Mouse (Mus musculus) stomach, postnatal 0 days (tissue): ENCODE results near the gene Pgm2l1. TPM values are rescaled to one million over a fixed set of nuclear protein-coding genes. Genes with fewer than 3 reads are reported as not detected.

Experiments used
- ATAC-seq: fragments of 200-750 bp; cut with Nextera tagmentation; 2 replicates; pipeline ENCODE4 v1.8.0; 2017; ENCODE audit not compliant: low FRiP score, low TSS enrichment
- DNase-seq: peaks from one replicate; pipeline ENCODE4 v3.0.0-alpha.2; 2016; ENCODE audit warnings: low spot score
- H3K27ac ChIP-seq: fragments of 300-500 bp; sonication (generic); replicated peaks from 2 replicates; pipeline ENCODE4 v1.5.1; 2014; ENCODE audit warnings: mild to moderate bottlenecking, control low read depth
- H3K27me3 ChIP-seq: fragments of 300-500 bp; sonication (generic); 2 replicates; pipeline ENCODE4 v1.6.1; 2014; ENCODE audit warnings: low read length; ENCODE audit not compliant: control insufficient read depth, insufficient read depth
- H3K36me3 ChIP-seq: fragments of 300-500 bp; sonication (generic); 2 replicates; pipeline ENCODE4 v1.6.1; 2014; ENCODE audit warnings: low read length, mixed read lengths; ENCODE audit not compliant: control insufficient read depth, insufficient read depth
- H3K4me1 ChIP-seq: fragments of 300-500 bp; sonication (generic); replicated peaks from 2 replicates; pipeline ENCODE4 v1.6.1; 2014; ENCODE audit warnings: antibody characterized with exemption; ENCODE audit not compliant: control insufficient read depth, insufficient read depth
- H3K4me2 ChIP-seq: fragments of 300-500 bp; sonication (generic); replicated peaks from 2 replicates; pipeline ENCODE4 v1.6.1; 2014; ENCODE audit warnings: low read depth, mild to moderate bottlenecking, control low read depth, moderate library complexity
- H3K4me3 ChIP-seq: fragments of 300-500 bp; sonication (generic); 2 replicates; pipeline ENCODE4 v1.5.1; 2014; ENCODE audit warnings: low read depth, low read length, control low read depth
- H3K9ac ChIP-seq: fragments of 300-500 bp; sonication (generic); 2 replicates; pipeline ENCODE4 v1.6.1; 2014; ENCODE audit warnings: mild to moderate bottlenecking, low read length, control low read depth, mixed read lengths
- H3K9me3 ChIP-seq: fragments of 300-500 bp; sonication (generic); 2 replicates; pipeline ENCODE4 v1.6.1; 2016; ENCODE audit warnings: low read length; ENCODE audit not compliant: control insufficient read depth
- CTCF ChIP-seq: IDR thresholded peaks from 2 replicates; pipeline ENCODE4 v1.5.1; 2016; ENCODE audit warnings: antibody characterized with exemption, low read depth, mild to moderate bottlenecking, moderate library complexity
- EP300 ChIP-seq: optimal IDR thresholded peaks from 2 replicates; pipeline ENCODE3; 2016; ENCODE audit warnings: antibody characterized with exemption
- WGBS: fragments of 180-500 bp; shearing (Covaris S2); extraction: QIAGEN DNeasy Blood & Tissue Kit; methylation state at CpG from one replicate; pipeline ENCODE4 v1.1.7; 2014; 5-methylcytosine and 5-hydroxymethylcytosine counted together
- polyA plus RNA-seq: library from polyadenylated mRNA; unstranded; fragments of >200 nt; fragmentation: Nextera tagmentation; extraction: Ambion mirVana; gene quantifications from 2 replicates; pipeline ENCODE4 v1.2.1, GENCODE M21; 2015

Gene Pgm2l1
- polyA plus RNA-seq: 0.90 and 1.0 TPM in 2 replicates

DNA sequence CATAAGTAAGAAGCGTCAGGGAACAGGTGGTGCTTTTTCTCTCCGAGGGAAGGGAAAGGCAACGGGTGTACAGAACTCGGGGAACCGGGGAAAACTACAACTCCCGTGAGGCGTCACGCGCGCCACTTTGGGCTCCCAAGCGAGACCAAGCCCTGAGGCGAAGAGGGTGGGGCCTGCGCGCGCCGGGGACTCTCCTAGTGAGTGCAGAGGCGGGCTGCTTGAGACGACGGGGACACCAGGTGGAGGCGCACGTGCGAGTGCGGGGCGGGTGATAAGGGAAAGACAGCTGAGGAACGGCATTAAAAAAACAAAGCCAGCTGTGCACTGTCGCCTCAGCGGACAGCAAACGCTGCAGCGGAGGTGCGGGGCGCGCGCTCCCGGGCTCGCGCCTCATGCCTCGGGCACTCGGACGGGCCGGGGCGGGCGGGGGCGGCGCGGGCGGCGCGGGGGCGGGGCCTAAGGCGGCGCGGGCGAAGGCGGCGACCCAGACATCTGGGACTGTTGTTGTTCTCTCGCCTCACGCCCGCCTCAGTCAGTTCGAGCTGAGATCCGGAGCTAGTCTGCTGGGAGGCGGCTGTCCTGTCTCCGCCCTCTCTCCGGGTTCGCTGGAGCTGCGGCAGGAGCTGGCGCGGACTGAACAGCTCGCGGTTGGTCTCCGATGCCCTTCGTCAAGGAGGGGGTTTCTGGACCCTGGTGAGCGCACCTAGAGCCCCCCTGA, at the start of gene Pgm2l1:
Gene Pgm2l1 (plus strand): TSS at position 237 of the 718 bp plus-strand sequence.
- peak within 1 kb of the TSS; percentile 64 for H3K9ac ChIP-seq
- no peaks in the 10 kb centered on the region for H3K9me3 ChIP-seq
- peak within 1 kb of the TSS; percentile 99 for H3K4me2 ChIP-seq
- no peaks in the 10 kb centered on the region for H3K36me3 ChIP-seq
- TF ChIP-seq CTCF (peak; percentile 19; the same call in 1 of the 2 replicates), EP300 (no peak)
- H3K4me3 ChIP-seq: peak within 1 kb of the TSS; percentile 66
- H3K27ac ChIP-seq: peak within 1 kb of the TSS; percentile 79
- DNase-seq (peak; percentile 96), ATAC-seq (peak; percentile 99)
- peaks cover 2% of the 10 kb centered on the region; the same call in 1 of the 2 replicates for H3K4me1 ChIP-seq
- no peaks in the 10 kb centered on the region for H3K27me3 ChIP-seq
- 0% methylated on average over 43 of the region's 72 CpGs for WGBS

DNA sequence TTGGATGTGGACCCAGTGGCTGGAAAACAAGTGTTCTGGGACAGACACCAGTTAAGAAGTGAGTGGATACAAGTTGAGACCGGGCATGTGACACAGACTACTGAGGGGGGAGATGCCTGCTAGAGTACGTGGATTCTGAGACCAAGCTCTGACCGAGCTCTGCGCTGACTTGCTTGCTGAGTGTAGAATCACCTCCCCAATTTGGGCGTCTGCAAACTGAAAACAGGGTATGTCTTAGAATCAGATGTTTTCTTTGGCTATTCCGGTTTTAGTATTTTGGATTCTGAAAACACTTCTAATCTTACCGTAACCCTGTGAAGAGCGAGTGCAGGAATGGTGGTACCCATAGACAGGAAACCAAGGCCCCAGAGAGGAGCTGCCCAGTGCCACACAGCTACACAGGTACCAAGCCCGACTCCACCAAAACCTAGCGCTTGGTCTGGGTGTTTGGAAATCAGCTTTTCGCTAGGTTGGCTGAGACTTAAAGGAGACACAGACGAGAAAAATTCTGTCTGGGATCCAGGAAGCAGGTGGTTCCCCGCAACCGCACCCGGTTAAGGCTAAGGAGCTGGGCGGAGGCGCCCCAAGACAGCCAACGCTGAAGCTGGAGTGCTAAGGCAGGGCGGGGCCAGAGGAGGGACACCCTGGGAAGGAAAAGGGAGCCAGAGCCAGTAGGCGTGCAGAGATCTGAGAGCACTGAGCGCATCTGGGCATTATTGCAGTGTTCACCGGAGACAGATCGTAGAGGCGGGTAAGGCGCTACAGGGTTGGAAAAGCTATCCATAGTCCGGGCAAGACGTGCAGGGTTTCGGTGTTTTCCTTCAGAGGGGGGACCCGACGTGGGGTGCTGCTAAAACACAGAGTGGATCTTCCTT, 48.9 kb upstream of the Pgm2l1 start:
- H3K36me3 ChIP-seq: no peaks in the 10 kb centered on the region
- 9% methylated on average over 30 of the region's 30 CpGs for WGBS
- peak overlapping the region; percentile 30 for H3K4me3 ChIP-seq
- no peaks in the 10 kb centered on the region for H3K27me3 ChIP-seq
- DNase-seq: peak; percentile 78
- no peaks in the 10 kb centered on the region for H3K9me3 ChIP-seq
- peaks cover 2% of the 10 kb centered on the region; the same call in 1 of the 2 replicates for H3K4me1 ChIP-seq
- TF ChIP-seq EP300 (no peak), CTCF (no peak)
- H3K9ac ChIP-seq: peak overlapping the region; percentile 36; the same call in 1 of the 2 replicates
- ATAC-seq: peak; percentile 90
- no peak overlapping the region for H3K27ac ChIP-seq
- peak overlapping the region; percentile 76 for H3K4me2 ChIP-seq

DNA sequence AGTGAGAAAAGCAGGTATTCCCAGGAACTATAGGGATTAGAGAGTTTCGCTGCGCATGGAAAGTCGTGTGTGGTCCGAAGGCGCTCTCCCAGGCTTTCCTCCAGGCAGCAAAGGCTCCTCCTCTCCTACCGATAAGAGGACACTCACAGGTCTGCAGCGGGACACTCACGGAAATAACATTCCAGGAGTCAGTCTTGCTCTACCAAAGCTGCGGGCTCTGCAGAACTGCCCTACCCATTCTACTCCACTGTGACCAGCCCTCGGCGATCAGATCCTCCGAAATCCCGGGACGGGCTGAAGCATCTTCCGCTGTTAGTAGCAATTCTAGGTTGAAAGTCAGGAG, 48.3 kb upstream of the Pgm2l1 start:
- Histone ChIP-seq H3K4me2 (peak overlapping the region; percentile 76), H3K9me3 (no peaks in the 10 kb centered on the region), H3K4me1 (peaks cover 2% of the 10 kb centered on the region; the same call in 1 of the 2 replicates), H3K27ac (no peak overlapping the region), H3K9ac (peak overlapping the region; percentile 36; the same call in 1 of the 2 replicates), H3K36me3 (no peaks in the 10 kb centered on the region), H3K4me3 (peak overlapping the region; percentile 30), H3K27me3 (no peaks in the 10 kb centered on the region)
- under 1% methylated on average over 15 of the region's 15 CpGs for WGBS
- ATAC-seq (peak; percentile 27; the same call in 1 of the 2 replicates), DNase-seq (peak; percentile 35)
- TF ChIP-seq CTCF (no peak), EP300 (no peak)

DNA sequence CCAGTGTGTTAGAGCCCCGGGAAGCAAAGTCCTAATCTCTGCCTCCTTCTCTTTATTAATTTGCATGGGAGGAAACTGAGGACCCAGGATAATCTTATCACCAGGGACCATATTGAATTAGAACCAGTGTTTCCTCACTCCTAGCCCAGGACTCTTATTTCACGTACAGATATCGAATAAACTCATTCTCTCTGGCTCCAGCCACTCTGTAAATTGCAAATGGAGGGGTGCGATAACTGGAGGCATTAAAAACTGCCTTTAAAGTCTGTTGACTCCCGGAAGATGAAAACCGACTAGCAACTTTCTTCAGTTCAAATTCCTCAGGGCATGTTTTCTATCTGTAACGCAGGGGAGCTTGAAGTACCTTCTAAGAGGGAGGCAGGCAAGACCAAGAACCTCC, 47.8 kb upstream of the Pgm2l1 start:
- 49% methylated on average over 7 of the region's 7 CpGs for WGBS
- Histone ChIP-seq H3K4me2 (peak overlapping the region; percentile 76), H3K27ac (no peak overlapping the region), H3K36me3 (no peaks in the 10 kb centered on the region), H3K4me3 (no peak overlapping the region), H3K27me3 (no peaks in the 10 kb centered on the region), H3K9me3 (no peaks in the 10 kb centered on the region), H3K9ac (no peak overlapping the region), H3K4me1 (peaks cover 2% of the 10 kb centered on the region; the same call in 1 of the 2 replicates)
- TF ChIP-seq CTCF (no peak), EP300 (no peak)
- no peak for ATAC-seq
- no peak for DNase-seq

DNA sequence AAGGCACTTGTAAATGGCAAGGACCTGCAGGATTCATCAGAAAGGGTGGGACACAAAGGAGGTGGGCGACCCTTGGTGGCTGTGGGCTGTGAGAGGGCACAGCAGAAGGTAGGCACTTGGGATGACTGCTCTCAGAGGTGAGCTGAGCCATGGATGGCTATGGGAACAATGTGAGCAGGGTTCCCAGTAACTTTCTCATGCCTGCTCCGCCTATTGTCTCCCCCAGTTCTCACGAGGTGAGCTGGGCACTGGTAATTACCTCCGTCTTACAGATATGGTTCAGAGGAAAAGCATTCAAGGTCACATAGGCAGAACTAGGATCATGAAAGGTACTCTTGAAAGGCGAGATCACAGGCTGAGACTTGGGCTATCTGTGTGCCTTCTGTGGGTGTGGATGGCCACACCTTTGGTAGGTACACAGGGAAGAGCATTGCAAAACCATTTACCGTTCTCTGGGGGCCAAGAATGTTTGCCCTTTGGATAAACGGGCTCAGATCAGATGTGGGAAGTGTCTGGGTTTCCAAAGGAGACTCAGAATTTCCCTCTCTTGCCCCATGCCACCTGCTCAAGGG, 47.3 kb upstream of the Pgm2l1 start:
- no peak overlapping the region for H3K27ac ChIP-seq
- H3K4me1 ChIP-seq: peaks cover 2% of the 10 kb centered on the region; the same call in 1 of the 2 replicates
- no peak for ATAC-seq

More for the DNA sequence above, 47.3 kb upstream of the Pgm2l1 start:
- no peak for DNase-seq
- Histone ChIP-seq H3K4me2 (no peak overlapping the region), H3K9me3 (no peaks in the 10 kb centered on the region), H3K27me3 (no peaks in the 10 kb centered on the region), H3K9ac (no peak overlapping the region), H3K36me3 (no peaks in the 10 kb centered on the region), H3K4me3 (no peak overlapping the region)
- 49% methylated on average over 7 of the region's 7 CpGs for WGBS
- TF ChIP-seq CTCF: no peak
